Mouse (Mus musculus): ENCODE measurements at regions not wholly inside any gene's neighbourhood (a gene's known extent, or its start where the extent isn't known, plus 50 kb on each side); places are given as distances from the start of the nearest gene placed in this dataset.

- Histone ChIP-seq H3K36me3 (ENCODE audit: control insufficient read depth, insufficient read depth, low read length, poor library complexity, severe bottlenecking) (peaks cover 16% of the 10 kb centered on the region), H3K4me3 (ENCODE audit: low read depth, low read length) (no peak overlapping the region), H3K27ac (ENCODE audit: insufficient read depth, low read length) (no peak overlapping the region), H3K27me3 (ENCODE audit: control insufficient read depth, insufficient read depth, low read length, poor library complexity, severe bottlenecking) (no peaks in the 10 kb centered on the region), H3K4me1 (ENCODE audit: control insufficient read depth, insufficient read depth, low read length) (no peaks in the 10 kb centered on the region), H3K9ac (ENCODE audit: low read depth, poor library complexity, severe bottlenecking) (no peak overlapping the region), H3K9me3 (replicated peaks; ENCODE audit: control insufficient read depth, insufficient read depth, low read length, poor library complexity, severe bottlenecking) (no peaks in the 10 kb centered on the region)
- TF ChIP-seq EP300 (IDR thresholded peaks at IDR 0.05; ENCODE audit: insufficient read depth, low read depth, low read length), result no peak
- no peak for TF ChIP-seq POLR2A (IDR thresholded peaks at IDR 0.05; ENCODE audit: insufficient read depth, low read length)
- no peak for TF ChIP-seq CTCF (IDR thresholded peaks at IDR 0.05; ENCODE audit: low read depth, low read length)
These were observed 1295.7 kb upstream of the A1bg start for GRCm38 (mm10) chr15:62218346-62219080.

DNA sequence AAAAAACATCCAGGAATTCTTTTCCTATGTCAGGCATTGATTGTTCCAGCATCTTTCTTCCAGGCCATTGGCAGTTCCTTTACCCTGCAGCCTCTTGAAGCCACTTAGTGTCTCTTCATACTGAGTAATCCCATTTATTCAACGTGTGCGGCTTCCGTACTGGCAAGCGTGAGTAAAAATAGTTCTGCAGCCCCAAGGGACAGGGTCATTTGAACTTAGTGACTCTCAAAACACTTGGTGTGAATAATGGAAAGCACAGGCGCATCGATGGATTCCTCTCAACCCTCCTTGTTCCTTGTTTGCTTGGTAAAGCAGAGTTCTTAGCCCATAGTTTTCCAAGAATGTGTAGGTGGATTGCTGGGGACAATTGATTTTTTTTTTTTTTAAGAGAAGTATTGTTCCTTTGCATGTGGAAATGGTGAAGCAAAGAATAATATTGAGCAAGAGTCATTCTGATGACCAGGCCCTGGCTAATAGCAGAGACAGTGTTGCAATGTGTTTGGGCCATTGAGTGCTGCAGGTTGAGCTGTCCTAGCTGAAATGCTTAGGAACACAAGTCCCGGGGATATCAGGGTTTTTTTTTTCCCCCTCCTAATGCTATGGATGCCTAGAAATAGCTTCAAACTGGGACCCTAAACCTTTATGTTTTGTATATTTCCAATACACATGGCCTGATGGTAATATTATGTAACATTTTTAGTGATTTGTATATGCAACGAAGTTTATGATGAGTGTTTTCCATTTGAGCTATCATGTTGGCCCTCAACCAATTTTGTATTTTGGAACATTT is 1294.1 kb upstream of the A1bg start:
- H3K36me3 ChIP-seq (ENCODE audit: control insufficient read depth, insufficient read depth, low read length, poor library complexity, severe bottlenecking), result peaks cover 17% of the 10 kb centered on the region
- H3K4me1 ChIP-seq (ENCODE audit: control insufficient read depth, insufficient read depth, low read length), result no peaks in the 10 kb centered on the region
- no peaks in the 10 kb centered on the region for H3K9me3 ChIP-seq (replicated peaks; ENCODE audit: control insufficient read depth, insufficient read depth, low read length, poor library complexity, severe bottlenecking)
- TF ChIP-seq CTCF (IDR thresholded peaks at IDR 0.05; ENCODE audit: low read depth, low read length) (no peak), POLR2A (IDR thresholded peaks at IDR 0.05; ENCODE audit: insufficient read depth, low read length) (no peak), EP300 (IDR thresholded peaks at IDR 0.05; ENCODE audit: insufficient read depth, low read depth, low read length) (no peak)
- no peak overlapping the region for H3K9ac ChIP-seq (ENCODE audit: low read depth, poor library complexity, severe bottlenecking)
- no peak overlapping the region for H3K27ac ChIP-seq (ENCODE audit: insufficient read depth, low read length)
- no peak overlapping the region for H3K4me3 ChIP-seq (ENCODE audit: low read depth, low read length)
- H3K27me3 ChIP-seq (ENCODE audit: control insufficient read depth, insufficient read depth, low read length, poor library complexity, severe bottlenecking), result no peaks in the 10 kb centered on the region

- H3K27me3 ChIP-seq (ENCODE audit: control insufficient read depth, insufficient read depth, low read length, poor library complexity, severe bottlenecking), result no peaks in the 10 kb centered on the region
- H3K36me3 ChIP-seq (ENCODE audit: control insufficient read depth, insufficient read depth, low read length, poor library complexity, severe bottlenecking), result peaks cover 19% of the 10 kb centered on the region
- H3K27ac ChIP-seq (ENCODE audit: insufficient read depth, low read length), result no peak overlapping the region
- no peak overlapping the region for H3K9ac ChIP-seq (ENCODE audit: low read depth, poor library complexity, severe bottlenecking)
- TF ChIP-seq POLR2A (IDR thresholded peaks at IDR 0.05; ENCODE audit: insufficient read depth, low read length) (no peak), CTCF (IDR thresholded peaks at IDR 0.05; ENCODE audit: low read depth, low read length) (no peak), EP300 (IDR thresholded peaks at IDR 0.05; ENCODE audit: insufficient read depth, low read depth, low read length) (no peak)
- H3K4me1 ChIP-seq (ENCODE audit: control insufficient read depth, insufficient read depth, low read length), result no peaks in the 10 kb centered on the region
- H3K9me3 ChIP-seq (replicated peaks; ENCODE audit: control insufficient read depth, insufficient read depth, low read length, poor library complexity, severe bottlenecking), result no peaks in the 10 kb centered on the region
- no peak overlapping the region for H3K4me3 ChIP-seq (ENCODE audit: low read depth, low read length)
These were observed 1293.0 kb upstream of the A1bg start for GRCm38 (mm10) chr15:62215616-62216398.

GRCm38 (mm10) chr15:62214300-62214699 is 1291.5 kb upstream of the A1bg start:
- H3K9ac ChIP-seq (ENCODE audit: low read depth, poor library complexity, severe bottlenecking), result no peak overlapping the region
- H3K27ac ChIP-seq (ENCODE audit: insufficient read depth, low read length), result no peak overlapping the region
- H3K9me3 ChIP-seq (replicated peaks; ENCODE audit: control insufficient read depth, insufficient read depth, low read length, poor library complexity, severe bottlenecking), result no peaks in the 10 kb centered on the region
- H3K36me3 ChIP-seq (ENCODE audit: control insufficient read depth, insufficient read depth, low read length, poor library complexity, severe bottlenecking), result peaks cover 21% of the 10 kb centered on the region
- H3K4me1 ChIP-seq (ENCODE audit: control insufficient read depth, insufficient read depth, low read length), result no peaks in the 10 kb centered on the region
- TF ChIP-seq CTCF (IDR thresholded peaks at IDR 0.05; ENCODE audit: low read depth, low read length) (no peak), EP300 (IDR thresholded peaks at IDR 0.05; ENCODE audit: insufficient read depth, low read depth, low read length) (no peak), POLR2A (IDR thresholded peaks at IDR 0.05; ENCODE audit: insufficient read depth, low read length) (no peak)
- no peak overlapping the region for H3K4me3 ChIP-seq (ENCODE audit: low read depth, low read length)
- H3K27me3 ChIP-seq (ENCODE audit: control insufficient read depth, insufficient read depth, low read length, poor library complexity, severe bottlenecking), result no peaks in the 10 kb centered on the region

DNA sequence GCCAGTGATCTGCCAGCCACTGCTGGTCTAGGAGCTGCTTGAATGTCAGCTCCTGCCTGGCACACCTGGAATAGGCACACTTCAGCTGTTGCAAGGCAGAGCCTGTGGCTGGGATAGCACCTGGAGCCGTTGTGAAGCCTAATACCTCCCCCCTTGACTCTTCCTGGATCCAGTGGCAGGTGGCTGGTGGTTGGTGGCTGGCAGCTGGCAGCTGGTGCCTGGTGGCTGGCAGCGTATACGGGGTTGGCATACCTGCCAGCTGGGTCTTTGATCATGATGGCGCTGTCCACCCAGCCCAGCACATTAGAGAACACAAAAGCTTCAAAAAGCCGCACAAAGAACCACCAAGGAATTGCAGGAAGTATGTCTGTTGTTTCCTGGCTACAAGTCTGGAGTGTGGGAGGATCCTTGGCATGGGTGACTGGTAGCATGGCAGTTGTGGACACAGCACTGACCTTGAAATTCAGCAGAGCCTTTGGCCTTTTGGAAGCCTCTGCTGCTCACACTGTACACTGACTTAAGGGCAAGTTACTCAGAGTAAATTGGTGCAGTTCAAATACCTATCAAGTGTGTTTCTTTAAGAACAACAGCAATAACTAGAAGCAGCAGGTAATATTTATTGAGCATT is 1289.6 kb upstream of the A1bg start:
- Histone ChIP-seq H3K4me3 (ENCODE audit: low read depth, low read length) (no peak overlapping the region), H3K36me3 (ENCODE audit: control insufficient read depth, insufficient read depth, low read length, poor library complexity, severe bottlenecking) (peaks cover 24% of the 10 kb centered on the region), H3K4me1 (ENCODE audit: control insufficient read depth, insufficient read depth, low read length) (no peaks in the 10 kb centered on the region), H3K9me3 (replicated peaks; ENCODE audit: control insufficient read depth, insufficient read depth, low read length, poor library complexity, severe bottlenecking) (no peaks in the 10 kb centered on the region), H3K9ac (ENCODE audit: low read depth, poor library complexity, severe bottlenecking) (no peak overlapping the region), H3K27me3 (ENCODE audit: control insufficient read depth, insufficient read depth, low read length, poor library complexity, severe bottlenecking) (no peaks in the 10 kb centered on the region), H3K27ac (ENCODE audit: insufficient read depth, low read length) (no peak overlapping the region)
- no peak for TF ChIP-seq EP300 (IDR thresholded peaks at IDR 0.05; ENCODE audit: insufficient read depth, low read depth, low read length)
- no peak for TF ChIP-seq POLR2A (IDR thresholded peaks at IDR 0.05; ENCODE audit: insufficient read depth, low read length)
